Mouse (Mus musculus): ENCODE measurements around the gene Wwc1.

DNA sequence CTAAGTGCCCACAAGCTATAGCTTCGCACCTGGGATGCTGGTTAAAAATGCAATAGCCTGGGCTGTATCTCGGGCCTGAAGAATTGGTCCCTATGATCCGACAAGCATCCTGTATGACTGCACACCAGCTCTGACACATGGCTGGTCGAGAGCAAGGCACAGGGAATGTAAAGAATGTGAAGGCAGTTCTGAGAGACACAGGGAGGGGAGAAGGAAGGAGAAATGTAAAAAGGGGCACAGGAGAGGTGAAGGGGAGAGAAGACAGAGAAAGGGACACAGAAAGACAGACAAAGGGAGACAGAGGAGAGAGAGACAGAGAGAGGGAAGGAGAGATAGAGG is 101.8 kb downstream of the Wwc1 start:
- no peak for TF ChIP-seq CTCF (IDR thresholded peaks at IDR 0.05; ENCODE audit: insufficient read depth, low read depth, low read length)
- no peak for TF ChIP-seq POLR2A (IDR thresholded peaks at IDR 0.05; ENCODE audit: insufficient read depth, low read depth, low read length)

Data from olfactory bulb, adult 2 months (tissue).